Mouse (Mus musculus) MEL (cell line): ENCODE results near the gene Slfn2.
"Not testable (repeated sequence)": the region's sequence is repeated elsewhere in the genome, so short reads cannot be mapped to it uniquely, and the experiment has no call there.

Experiments
- CTCF ChIP-seq, 3 experiments: IDR thresholded peaks in 2 of 3; conservative IDR thresholded peaks in 1 of 3; 2 replicates each; pipeline ENCODE4 v1.5.1; 2011 to 2012; ENCODE audit warnings: low read length in 3 of 3, low read depth in 2 of 3, mild to moderate bottlenecking in 2 of 3, improper control_type of control experiment in 1 of 3, inconsistent platforms in 1 of 3, mixed read lengths in 1 of 3, moderate library complexity in 1 of 3; ENCODE audit not compliant: control insufficient read depth in 1 of 3, insufficient read depth in 1 of 3, poor library complexity in 1 of 3, severe bottlenecking in 1 of 3
- POLR2AphosphoS2 ChIP-seq: IDR thresholded peaks from 2 replicates; pipeline ENCODE4 v1.6.1; 2011; ENCODE audit warnings: low read length, improper control_type of control experiment

DNA sequence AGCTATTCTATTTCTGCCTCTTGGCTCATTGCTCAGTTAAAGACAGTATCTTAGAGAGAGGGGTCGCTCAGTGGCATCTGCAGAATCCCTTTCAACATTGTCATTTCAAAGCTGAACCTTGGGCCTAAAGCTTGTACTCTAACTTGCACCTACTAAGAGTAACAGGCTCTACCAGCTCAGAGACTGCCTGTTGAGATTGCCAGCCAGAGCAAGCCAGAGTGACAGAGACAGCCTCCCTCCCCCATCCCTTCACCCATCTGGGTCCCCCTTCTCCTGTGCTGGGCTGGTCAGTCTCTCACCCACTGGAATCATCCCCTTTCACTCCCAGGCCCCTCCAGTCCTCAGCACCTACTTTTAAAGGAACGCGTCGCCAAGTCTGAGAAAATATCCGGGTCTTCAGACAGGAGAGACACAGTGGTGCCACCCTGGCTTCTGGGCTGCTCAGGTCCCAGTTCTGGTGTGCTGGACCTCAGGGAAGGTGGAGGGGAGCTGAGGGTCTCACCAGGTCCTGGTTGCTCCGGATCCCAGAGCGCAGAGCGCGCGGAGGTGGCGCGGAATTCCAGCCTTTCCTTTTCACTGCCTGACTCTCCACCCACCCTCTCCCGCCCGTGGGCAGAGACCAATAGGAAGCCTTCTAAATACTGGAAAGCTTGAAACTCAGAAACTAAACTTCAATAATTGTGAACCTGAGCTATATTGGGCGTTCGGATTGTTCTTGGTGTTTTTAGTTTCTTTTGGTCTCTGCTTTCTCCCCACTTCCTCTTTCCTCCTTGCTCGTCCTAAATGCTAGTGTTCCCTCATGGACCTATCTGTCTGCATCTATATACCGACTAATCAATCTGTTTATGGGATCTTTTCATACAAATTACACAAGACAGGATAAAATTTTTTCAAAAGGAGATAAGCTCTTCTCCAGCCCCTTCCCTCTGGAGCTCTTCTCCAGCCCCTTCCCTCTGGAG is 45.1 kb upstream of the Slfn2 start:
- not testable (repeated sequence) for TF ChIP-seq POLR2AphosphoS2; CTCF (IDR thresholded peaks at IDR 0.05 in 2 of 3, conservative IDR thresholded peaks at IDR 0.05 in 1 of 3; ENCODE audit: control insufficient read depth in 1 of 3, insufficient read depth in 1 of 3, low read depth in 2 of 3, low read length in 3 of 3, poor library complexity in 1 of 3, severe bottlenecking in 1 of 3)
